Mouse (Mus musculus) heart, adult 2 months (tissue): Measurements from ENCODE around the gene Eapp. TPM values are rescaled to one million over a fixed set of nuclear protein-coding genes. Genes with fewer than 3 reads are reported as not detected.

Experiments used
- DNase-seq, 2 experiments: peaks; one replicate each; pipeline ENCODE4 v3.0.0; 2021
- H3K27ac ChIP-seq: fragments of 200-600 bp; 2 replicates; pipeline ENCODE4 v1.8.1; 2022
- H3K27me3 ChIP-seq: fragments of 200-500 bp; 2 replicates; pipeline ENCODE4 v1.6.1; 2012; ENCODE audit warnings: mild to moderate bottlenecking, low read length, inconsistent platforms, mixed read lengths; ENCODE audit not compliant: control insufficient read depth, insufficient read depth
- H3K36me3 ChIP-seq: fragments of 200-500 bp; 2 replicates; pipeline ENCODE4 v1.6.1; 2012; ENCODE audit warnings: low read length, inconsistent platforms; ENCODE audit not compliant: control insufficient read depth, insufficient read depth
- H3K4me1 ChIP-seq: fragments of 200-500 bp; 2 replicates; pipeline ENCODE4 v1.6.1; 2011; ENCODE audit warnings: low read length; ENCODE audit not compliant: control insufficient read depth, insufficient read depth
- H3K4me3 ChIP-seq: fragments of 200-600 bp; 2 replicates; pipeline ENCODE4 v1.8.1; 2022
- H3K79me2 ChIP-seq: fragments of 200-500 bp; replicated peaks from 2 replicates; pipeline ENCODE4 v1.6.1; 2012; ENCODE audit warnings: mild to moderate bottlenecking, inconsistent platforms, low read length, moderate library complexity, mixed read lengths; ENCODE audit not compliant: control insufficient read depth, insufficient read depth
- H3K9ac ChIP-seq: fragments of 200-500 bp; 2 replicates; pipeline ENCODE4 v1.6.1; 2012; ENCODE audit warnings: low read depth, mild to moderate bottlenecking, control low read depth, inconsistent platforms, low read length, mixed read lengths
- CTCF ChIP-seq: fragments of 200-600 bp; IDR thresholded peaks from 2 replicates; pipeline ENCODE4 v1.8.1; 2022; ENCODE audit warnings: antibody characterized with exemption, mild to moderate bottlenecking, moderate library complexity
- EP300 ChIP-seq: fragments of 200-500 bp; IDR thresholded peaks from 2 replicates; pipeline ENCODE4 v1.6.1; 2011; ENCODE audit warnings: low read depth, low read length, control low read depth; ENCODE audit not compliant: insufficient read depth
- POLR2A ChIP-seq: fragments of 200-500 bp; IDR thresholded peaks from 2 replicates; pipeline ENCODE4 v1.6.1; 2011; ENCODE audit warnings: mild to moderate bottlenecking, low read depth, low read length, control low read depth; ENCODE audit not compliant: insufficient read depth
- WGBS: fragments of 180-500 bp; shearing (Covaris S2); methylation state at CpG from one replicate; pipeline ENCODE4 v1.1.7; 2018; 5-methylcytosine and 5-hydroxymethylcytosine counted together
- intact Hi-C: fragments of 180-260 bp; cut with DNase I; formaldehyde crosslinking; loops from one replicate; pipeline ENCODE4 v1.15.1; 2025
- polyA plus RNA-seq: library from polyadenylated mRNA; depleted of rRNA; stranded (reverse); fragments of >200 nt; gene quantifications from 2 replicates; pipeline ENCODE4 v1.2.3, GENCODE M21; 2012
- total RNA-seq, 2 experiments: library from RNA; stranded (reverse); gene quantifications; 2 replicates each; pipeline ENCODE4 v1.2.3; 2021

The Eapp gene
- total and polyA plus RNA-seq, 3 experiments, result 7.9 to 27.9 (median 27.4) TPM

DNA sequence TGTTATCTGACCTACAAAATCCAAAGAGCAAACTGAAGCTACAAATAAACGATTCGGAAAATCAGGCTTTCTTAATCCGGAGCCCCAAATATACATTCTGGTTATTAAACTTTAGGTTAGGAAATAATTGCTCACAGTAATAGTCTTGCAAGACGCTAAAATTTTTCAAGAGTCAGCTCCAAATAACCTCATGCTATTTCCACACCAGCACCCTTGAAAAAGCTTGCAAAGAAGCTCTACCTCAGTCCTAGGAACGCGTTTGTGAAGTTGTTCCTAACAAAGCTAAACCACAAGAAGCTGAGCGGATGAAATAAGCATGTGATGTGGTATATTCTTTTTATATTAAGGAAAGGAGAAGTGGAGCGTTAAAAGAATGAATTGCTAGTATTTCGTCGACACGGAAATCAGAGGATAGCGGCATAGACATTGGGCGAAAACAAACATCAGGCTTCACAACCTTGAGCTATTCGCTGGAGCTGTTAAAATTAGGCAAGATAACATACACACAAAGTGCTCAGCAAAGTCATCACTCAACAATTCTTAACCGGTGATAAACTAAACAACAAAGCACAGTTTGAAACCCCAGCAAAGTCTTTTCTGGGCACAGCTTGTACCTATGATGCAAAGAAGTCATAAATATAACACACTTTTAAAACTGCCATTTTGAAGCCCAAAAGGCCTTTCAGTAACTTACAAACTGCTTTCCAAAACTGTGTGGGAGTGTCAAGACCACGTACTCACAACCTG, 40.2 kb downstream of the Eapp start:
- WGBS, result 18% methylated on average over 16 of the region's 16 CpGs
- peak overlapping the region; percentile 88 for H3K9ac ChIP-seq
- peaks cover 10% of the 10 kb centered on the region for H3K4me1 ChIP-seq
- 0 out of 2 replicates have a peak, but pooled peaks cover 4% of the 10 kb centered on the region for H3K79me2 ChIP-seq
- no peaks in the 10 kb centered on the region for H3K27me3 ChIP-seq
- peaks cover 9% of the 10 kb centered on the region for H3K36me3 ChIP-seq
- no peak for DNase-seq
- peak overlapping the region; percentile 66 for H3K4me3 ChIP-seq
- TF ChIP-seq POLR2A (no peak), CTCF (no peak), EP300 (no peak)
- H3K27ac ChIP-seq, result peak overlapping the region; percentile 91
- intact Hi-C loops, result no loop called here

DNA sequence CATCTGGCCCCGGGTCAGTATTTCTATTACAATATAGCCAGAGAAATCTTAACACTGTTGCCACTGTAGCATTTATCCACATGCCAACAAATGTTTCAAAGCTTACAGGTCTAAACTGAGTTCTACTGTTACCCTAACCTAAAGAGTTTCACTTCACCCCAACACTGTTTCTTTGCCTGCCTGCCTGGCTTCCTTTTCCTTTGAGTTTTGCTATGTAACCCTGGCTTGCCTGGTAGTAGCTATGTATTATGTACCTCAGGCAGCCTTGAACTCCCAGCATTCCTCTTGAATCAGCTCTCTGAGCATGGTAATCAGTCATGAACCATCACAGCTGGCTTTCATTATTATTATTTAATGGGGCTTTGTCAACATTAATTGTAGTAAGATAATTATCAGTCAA, 41.0 kb downstream of the Eapp start:
- 0 out of 2 replicates have a peak, but pooled peaks cover 4% of the 10 kb centered on the region for H3K79me2 ChIP-seq
- peaks cover 10% of the 10 kb centered on the region for H3K4me1 ChIP-seq
- no peak for TF ChIP-seq EP300
- no peak for TF ChIP-seq POLR2A
- no peak for TF ChIP-seq CTCF
- H3K4me3 ChIP-seq, result no peak overlapping the region
- intact Hi-C loops, result no loop called here
- H3K27ac ChIP-seq, result no peak overlapping the region
- peaks cover 9% of the 10 kb centered on the region for H3K36me3 ChIP-seq
- 46% methylated on average over 1 of the region's 1 CpGs for WGBS
- no peak overlapping the region for H3K9ac ChIP-seq
- no peak for DNase-seq
- no peaks in the 10 kb centered on the region for H3K27me3 ChIP-seq

DNA sequence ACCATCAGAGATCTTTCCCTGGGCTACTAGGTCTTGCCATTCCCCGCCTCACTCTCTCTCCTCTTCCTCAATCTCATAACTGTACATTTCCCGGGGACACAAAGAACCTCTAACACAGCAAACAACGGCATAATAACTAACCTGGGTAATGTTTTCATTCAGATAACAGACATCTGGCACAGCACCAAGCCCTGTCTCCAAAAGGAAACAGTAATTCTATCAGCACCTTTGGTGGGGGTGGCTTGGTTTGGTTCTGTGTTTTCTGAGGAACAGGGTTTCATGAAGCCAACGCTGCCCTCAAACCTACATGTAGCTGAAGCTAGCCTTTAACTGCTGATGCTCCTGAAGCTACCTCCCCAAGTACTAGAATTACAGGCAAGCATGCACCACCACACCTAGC, 41.6 kb downstream of the Eapp start:
- H3K9ac ChIP-seq, result no peak overlapping the region
- no peak overlapping the region for H3K27ac ChIP-seq
- DNase-seq, result no peak

DNA sequence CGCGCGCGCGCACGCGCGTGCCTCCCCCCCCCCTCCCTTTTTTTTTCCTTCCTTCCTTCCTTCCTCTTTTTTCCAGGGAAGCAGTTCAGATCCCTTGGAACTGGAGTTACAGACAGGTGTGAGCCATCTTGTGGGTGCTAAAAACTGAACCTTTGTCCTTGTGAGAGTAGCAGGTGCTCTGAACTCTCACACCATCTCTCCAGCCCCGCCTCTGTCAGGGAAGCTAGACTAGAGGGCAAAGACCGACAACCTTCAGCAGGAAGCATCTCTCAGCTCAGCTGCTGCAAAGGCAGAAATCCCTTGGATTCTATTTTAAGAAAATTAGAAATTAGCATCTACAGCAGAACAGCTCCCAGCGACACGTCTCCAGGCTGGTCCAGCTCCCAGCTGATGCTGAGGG, 43.4 kb downstream of the Eapp start:
- TF ChIP-seq EP300 (no peak), POLR2A (no peak), CTCF (no peak)
- WGBS, result 44% methylated on average over 12 of the region's 12 CpGs

More for the DNA sequence above, 41.6 kb downstream of the Eapp start:
- Histone ChIP-seq H3K4me3 (no peak overlapping the region), H3K79me2 (0 out of 2 replicates have a peak, but pooled peaks cover 4% of the 10 kb centered on the region), H3K27me3 (no peaks in the 10 kb centered on the region), H3K36me3 (peaks cover 9% of the 10 kb centered on the region), H3K4me1 (peaks cover 10% of the 10 kb centered on the region)
- intact Hi-C loops, result no loop called here
- 28% methylated on average over 4 of the region's 4 CpGs for WGBS
- no peak for TF ChIP-seq EP300
- TF ChIP-seq CTCF, result no peak
- no peak for TF ChIP-seq POLR2A

DNA sequence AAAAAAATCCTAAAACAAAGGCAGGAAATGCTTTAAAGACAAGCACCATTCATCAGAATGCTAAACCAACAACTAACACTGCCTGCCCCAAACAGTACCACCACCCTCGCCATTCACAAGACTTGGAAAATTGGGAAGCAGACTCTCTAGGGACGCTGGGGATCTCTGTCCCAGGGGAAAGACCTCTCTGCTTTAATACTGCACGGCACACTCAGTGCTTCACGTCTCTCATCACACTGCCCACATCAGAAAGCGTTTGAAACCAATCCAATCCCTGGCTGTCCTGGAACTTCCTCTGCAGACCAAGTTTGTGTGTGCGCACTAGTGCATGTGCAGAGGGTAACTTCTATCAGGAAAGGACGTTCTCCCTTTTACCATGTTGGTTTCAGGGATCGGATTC, 43.9 kb downstream of the Eapp start:
- no peak overlapping the region for H3K27ac ChIP-seq
- no peak overlapping the region for H3K9ac ChIP-seq
- peaks cover 10% of the 10 kb centered on the region for H3K36me3 ChIP-seq
- no peak for TF ChIP-seq CTCF
- no peak for TF ChIP-seq EP300
- TF ChIP-seq POLR2A, result no peak
- intact Hi-C loops, result no loop called here
- 0 out of 2 replicates have a peak, but pooled peaks cover 4% of the 10 kb centered on the region for H3K79me2 ChIP-seq
- H3K4me1 ChIP-seq, result peaks cover 8% of the 10 kb centered on the region
- no peaks in the 10 kb centered on the region for H3K27me3 ChIP-seq
- H3K4me3 ChIP-seq, result no peak overlapping the region
- no peak for DNase-seq
- WGBS, result 17% methylated on average over 8 of the region's 8 CpGs

More for the DNA sequence above, 43.4 kb downstream of the Eapp start:
- intact Hi-C loops, result no loop called here
- Histone ChIP-seq H3K79me2 (0 out of 2 replicates have a peak, but pooled peaks cover 4% of the 10 kb centered on the region), H3K9ac (no peak overlapping the region), H3K27ac (no peak overlapping the region), H3K4me3 (no peak overlapping the region), H3K27me3 (no peaks in the 10 kb centered on the region), H3K4me1 (peaks cover 10% of the 10 kb centered on the region), H3K36me3 (peaks cover 10% of the 10 kb centered on the region)
- no peak for DNase-seq

DNA sequence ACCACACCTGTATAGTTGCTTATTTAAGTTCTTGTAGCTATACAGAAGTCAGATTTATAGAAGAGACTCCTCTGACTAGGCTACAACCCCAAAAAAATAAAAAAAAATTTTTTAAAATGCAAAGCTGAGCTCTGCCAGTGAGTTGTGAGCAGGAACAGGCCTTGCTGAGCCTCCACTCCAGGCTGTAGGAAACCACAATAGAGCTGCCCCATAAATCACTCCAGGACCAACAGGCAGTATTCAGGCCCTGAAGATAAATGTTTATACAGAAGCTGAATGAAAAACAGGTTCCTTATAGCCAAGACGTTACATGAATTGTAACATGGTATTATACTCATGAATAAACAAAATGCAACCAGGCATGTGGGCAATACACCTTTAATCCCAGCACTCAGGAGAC, 44.5 kb downstream of the Eapp start:
- 78% methylated on average over 1 of the region's 1 CpGs for WGBS
- intact Hi-C loops, result no loop called here
- Histone ChIP-seq H3K79me2 (0 out of 2 replicates have a peak, but pooled peaks cover 4% of the 10 kb centered on the region), H3K4me3 (no peak overlapping the region), H3K4me1 (peaks cover 7% of the 10 kb centered on the region), H3K27ac (no peak overlapping the region), H3K36me3 (peaks cover 10% of the 10 kb centered on the region), H3K9ac (no peak overlapping the region), H3K27me3 (no peaks in the 10 kb centered on the region)
- no peak for TF ChIP-seq CTCF
- no peak for TF ChIP-seq POLR2A
- TF ChIP-seq EP300, result no peak
- no peak for DNase-seq
